Mouse (Mus musculus) telencephalon, adult 2 months (tissue): ENCODE results near the gene Dagla.

ENCODE experiments used
- DNase-seq: peaks from one replicate; pipeline ENCODE4 v3.0.0-alpha.2; 2011; ENCODE audit warnings: low read depth, low spot score

Dagla gene

DNA sequence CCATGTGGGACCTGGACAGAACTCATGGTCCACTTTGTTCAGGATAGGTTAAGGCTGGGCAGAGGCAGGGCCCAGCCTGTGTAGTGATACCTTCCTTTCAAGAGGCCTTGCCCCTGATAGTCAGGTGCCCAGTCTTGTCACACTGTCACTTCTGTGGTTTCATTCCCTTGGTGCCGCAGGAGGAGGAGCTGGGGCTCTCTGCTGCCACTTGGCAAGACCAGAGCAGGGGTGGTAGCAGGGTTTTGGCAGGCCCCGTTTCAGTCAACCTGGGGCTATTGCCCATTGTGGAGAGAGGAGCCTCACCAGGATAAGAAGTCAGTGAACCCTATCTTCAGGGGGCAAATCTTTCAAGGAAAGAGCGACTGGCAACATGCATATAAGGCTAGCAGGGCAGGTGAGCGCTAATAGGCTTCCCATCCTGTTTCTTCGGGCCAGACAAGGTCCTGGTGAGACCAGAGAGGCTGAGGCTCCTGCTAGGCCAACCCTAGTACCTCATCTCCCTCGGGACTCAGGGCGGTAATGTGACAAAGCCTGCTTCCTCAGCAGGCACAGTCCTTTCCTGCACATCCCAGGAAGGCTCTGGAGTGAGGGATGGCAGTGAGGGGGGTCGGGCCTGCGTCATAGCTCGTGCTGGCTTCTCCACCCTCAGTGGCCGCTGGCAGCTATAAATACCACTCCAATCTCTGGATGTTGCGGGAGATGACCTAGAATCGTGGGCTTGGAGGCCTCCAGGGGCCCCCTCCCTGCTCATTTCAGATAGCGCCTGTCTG lies 23.7 kb downstream of the Dagla start:
- DNase-seq = no peak

DNA sequence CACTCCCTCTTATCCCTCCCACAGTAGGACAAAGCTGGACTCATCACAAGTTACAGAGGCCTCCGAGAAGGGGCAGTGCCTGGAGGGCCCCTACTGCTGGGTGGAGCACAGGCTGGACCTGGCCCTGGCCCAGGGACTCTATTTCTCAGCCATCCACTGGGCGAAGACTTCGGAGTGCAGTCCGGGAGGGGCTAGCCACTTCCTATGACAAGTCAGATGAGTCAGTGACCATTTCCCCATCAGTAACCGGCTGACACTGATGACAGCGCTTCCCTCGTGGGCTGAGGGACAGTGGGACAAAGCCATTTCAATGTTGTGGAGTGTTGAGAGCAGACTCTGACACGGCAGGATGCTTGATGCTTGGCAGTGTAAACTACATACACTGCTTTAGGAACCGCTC lies 25.0 kb downstream of the Dagla start:
- no peak for DNase-seq

DNA sequence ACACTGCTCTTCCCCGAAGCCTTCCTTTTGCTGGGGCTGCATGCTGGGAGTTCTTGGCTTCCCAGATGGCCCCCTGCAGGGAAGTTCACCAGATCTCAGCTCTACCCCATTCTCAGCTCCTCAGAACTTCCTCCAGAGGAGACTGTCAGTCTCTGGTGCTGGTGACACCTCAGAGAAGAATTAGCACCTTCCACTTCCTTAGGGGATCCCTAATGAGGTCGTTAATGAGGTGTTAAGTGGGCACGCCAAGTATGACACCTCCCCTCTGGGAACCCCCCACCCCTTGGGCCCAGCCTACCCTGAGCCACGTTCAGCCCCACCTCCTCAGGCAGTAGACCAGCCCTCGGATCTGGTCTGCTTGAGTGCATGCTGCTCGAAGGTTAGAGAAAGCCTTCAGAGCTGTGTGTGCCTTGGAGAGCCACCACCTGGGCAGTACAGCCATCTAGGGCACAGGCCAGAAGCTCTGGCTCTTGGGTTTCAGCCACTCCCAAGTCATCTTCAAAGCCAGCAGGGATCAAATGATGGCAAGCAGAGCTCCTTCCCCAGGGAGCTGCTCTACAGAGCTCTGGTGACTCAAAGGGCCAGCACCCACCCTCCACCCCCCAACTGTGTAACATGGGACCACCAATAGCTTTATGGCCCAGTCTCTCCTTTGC lies 25.9 kb downstream of the Dagla start:
- DNase-seq = no peak

DNA sequence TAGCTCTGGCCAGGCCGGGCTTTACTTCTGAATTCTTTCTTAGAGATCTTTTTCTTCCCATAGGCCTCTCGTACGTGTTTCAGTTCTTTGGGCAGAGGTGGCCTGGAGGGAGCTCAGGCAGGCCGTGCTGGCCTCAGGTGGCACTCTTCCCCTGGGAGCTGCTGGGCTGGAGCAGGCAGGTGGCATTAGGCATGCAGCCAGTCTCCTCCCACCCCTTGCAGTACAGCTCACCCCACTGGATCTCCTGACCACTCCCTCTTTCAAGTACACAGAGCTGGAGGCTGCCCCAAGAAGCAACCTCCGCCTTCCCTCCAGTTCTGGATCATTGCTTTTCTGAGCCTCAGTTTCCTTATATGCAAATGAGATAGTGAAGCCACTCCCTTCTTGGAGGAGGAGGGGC lies 26.9 kb downstream of the Dagla start:
- no peak for DNase-seq

DNA sequence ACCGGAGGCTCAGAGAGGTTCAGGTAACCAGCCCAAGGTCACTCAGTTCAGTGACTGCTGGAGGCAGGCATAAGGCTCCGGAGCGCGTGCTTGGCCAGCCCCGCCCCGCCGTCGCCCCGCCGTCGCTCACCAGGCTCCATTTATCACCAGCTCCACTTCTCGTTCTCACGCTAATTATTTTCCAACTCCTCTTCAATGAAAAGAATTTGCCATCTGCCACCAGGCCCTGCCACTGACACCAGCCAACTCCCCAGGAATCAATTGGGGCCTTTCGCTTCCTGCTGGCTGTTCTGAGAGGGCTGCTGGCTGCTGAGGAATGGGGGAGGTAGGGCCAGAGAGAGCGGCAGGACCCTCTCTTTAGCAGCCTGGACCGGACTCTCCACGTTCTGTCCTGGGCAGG lies 27.3 kb downstream of the Dagla start:
- DNase-seq = no peak

DNA sequence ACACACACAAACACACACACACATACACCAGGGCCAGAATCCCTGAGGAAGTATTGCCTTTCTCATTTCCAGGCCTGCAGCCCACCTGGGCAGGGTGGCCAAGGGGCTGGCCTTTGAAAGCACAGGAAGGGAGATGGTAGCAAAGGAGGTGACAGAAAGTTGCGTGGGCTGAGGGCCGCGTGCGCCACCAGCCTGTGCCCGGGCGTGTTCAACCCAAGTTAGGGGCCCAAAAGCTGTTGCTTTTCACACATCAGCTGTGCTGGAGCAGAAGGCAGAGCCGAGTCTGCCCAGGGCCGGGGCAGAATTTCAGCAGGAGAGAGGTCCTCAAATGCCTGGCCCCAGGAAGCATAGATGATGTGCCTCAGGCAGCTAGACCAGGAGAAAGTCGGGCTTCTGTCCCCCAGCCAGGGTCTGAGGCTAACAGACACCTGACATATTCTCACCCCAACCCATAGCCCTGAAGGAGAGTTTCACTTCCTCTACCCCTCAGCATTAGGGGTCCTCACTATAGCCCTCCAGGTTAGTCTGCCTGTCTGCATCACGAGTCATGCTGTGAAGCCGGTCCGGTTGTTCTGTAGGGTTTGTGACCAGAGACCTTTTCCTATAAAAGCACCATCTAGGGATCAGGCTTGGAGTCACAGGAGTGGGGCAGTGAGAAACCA lies 28.1 kb downstream of the Dagla start:
- DNase-seq = peak; percentile 48

DNA sequence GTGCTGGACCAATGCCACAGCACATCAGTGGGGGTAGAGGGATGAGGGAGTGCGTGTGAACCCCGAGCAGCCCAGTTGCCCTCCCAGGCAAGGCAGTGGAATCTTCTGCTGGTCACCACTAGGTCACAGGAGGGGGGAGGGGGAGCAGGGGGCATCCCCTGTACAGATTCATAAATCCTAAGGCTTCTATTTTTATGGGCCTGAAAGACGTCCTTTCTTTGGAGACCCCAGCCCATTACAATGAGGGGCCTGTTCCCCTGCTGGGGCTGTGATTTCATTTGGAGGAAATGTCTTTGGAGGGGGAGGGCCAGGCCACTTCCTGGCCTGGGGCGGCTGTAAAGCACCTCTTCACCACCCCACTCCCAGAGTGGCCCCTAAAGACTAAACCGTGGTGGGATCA lies 30.6 kb downstream of the Dagla start:
- no peak for DNase-seq

DNA sequence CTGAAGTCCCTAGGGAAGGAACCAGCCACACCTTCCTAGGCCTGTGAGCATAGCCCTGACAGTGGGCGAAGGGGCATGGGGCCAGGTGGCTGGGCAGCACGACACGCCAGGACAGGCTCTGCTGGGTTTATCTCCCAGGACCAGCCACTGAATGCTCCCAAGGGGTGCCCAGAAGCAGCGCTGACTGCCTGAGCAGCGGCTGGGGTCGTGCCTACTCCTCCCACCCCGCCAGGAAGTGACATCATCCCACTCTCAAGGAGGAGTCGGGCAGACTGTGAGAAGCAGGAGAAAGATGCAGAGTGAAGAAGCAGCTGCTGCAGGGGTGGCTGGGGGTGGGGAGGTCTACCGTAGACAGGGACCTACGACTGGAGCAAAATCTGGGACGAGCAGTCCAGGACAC lies 31.9 kb downstream of the Dagla start:
- peak; percentile 80 for DNase-seq

DNA sequence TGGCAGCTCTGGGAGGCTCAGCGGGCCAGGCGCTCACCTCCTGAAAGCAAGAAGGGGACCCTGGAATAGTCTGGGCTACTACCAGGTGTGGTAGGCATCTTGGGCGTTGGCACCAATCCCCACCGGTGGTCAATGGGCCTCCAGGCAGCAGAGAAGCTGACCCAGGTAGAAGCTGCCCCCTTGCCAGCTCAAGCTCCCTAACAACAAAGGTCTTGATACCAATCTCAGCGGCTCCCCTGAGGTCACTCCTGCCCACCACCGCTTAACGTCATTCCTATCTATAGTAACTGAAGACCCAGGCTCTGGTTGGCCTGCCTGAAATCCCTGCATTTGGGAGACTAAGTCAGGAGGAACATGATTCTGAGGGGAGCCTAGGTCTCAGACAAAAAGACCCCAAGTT lies 33.1 kb downstream of the Dagla start:
- DNase-seq = no peak

DNA sequence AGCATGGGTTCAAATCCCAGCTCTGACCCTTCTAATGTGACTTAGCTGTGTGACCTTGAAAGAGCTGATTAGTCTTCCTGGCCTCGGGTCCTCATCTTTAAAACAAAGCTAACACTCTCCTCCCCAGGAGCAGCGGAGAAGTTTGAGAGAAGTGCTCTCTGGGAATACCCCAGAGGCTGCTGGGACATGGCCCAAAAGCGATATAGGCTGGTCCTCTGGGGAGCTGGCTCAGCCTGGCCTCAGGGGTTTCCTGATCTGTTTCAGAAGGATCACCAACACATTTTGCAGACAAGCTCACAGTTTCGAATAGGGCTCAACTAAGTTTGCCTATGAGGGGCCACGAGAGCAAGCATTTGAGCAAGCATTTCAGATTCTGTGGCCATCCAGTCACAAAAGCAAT lies 34.3 kb downstream of the Dagla start:
- DNase-seq = no peak

DNA sequence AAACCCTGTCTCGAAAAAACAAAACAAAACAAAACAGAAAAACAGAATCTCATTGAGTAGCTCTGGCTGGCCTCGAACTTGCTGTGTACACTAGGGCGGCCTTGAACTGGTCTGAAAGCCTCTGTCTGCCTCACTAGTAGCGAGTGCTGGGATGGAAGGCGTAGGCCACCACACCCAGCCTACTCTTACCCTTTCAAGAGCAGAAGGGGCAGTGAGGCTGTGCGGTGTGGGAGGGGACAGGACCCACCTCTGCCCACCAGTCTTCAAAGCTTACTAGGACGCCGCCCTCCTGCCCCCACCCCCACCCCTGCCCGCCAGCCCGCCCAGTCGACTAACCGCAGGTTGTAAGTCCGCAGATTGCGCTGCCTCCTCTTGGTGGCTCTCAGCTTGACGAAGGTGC lies 35.8 kb downstream of the Dagla start:
- no peak for DNase-seq

DNA sequence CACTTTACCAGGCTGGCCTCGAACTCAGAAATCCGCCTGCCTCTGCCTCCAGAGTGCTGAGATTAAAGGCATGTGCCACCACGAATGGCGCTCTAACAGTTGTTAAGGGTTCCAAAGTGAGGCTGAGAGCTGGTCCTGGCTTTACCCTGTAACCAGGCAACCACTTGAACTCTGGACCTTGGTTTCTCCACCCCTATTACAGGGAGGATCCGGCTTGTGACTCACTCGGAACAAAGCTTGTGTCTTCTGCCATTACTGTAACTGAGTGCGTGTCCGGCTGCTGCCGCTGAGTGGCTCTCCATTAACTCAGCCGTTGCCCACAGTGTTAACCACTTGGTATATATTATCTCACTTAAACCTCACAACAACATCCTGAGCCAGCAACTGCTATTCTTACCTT lies 36.7 kb downstream of the Dagla start:
- no peak for DNase-seq

DNA sequence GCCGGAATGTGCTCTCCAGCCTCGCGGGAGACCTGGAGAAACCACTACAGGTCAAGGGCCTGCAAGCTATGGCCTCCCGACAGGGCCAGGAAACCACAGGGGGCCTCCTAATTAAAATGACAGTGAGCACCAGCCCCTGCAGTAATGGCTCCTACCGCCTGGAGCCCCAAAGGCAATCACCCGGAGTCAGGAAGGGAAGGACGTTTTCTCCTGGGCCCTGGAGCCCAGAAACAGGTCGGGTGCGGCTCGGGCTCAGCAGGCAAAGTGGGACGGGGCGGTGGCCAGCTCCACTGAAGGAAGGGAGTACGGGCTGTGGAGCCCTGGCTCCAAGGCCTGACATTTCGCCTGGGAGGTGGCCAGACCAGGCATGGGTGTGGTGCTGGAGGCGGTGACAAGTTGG lies 37.6 kb downstream of the Dagla start:
- no peak for DNase-seq

DNA sequence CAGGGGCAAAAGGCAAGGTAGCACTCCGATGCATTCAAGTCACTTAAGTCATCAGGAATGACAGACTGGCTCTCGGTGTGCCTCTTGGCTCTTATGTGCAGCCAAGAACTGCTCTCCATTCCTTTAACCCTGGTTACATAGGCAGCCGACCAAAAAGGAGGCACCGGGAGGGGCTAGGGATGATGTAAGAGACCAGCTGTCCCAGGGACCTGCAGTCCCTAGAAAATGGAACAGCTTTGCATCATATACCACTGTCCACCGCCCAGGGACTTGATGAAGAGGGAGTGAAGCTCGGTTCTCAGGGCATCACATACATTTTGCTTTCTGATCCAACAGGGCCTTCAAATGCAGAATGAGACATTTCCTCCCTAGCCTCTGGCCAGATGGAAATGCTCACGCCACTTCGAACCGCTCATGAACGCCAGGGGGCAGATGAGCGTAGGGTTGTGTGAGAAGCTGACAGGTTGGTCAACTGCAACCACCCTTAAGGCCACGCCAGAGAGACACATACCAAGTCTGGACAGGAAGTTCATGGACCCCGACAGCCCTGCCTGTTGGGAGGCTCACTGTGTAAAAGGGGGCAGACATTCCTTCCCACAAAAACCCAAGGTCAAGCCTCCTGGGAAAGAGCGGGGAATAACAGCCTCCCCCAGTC lies 38.4 kb downstream of the Dagla start:
- DNase-seq = no peak

DNA sequence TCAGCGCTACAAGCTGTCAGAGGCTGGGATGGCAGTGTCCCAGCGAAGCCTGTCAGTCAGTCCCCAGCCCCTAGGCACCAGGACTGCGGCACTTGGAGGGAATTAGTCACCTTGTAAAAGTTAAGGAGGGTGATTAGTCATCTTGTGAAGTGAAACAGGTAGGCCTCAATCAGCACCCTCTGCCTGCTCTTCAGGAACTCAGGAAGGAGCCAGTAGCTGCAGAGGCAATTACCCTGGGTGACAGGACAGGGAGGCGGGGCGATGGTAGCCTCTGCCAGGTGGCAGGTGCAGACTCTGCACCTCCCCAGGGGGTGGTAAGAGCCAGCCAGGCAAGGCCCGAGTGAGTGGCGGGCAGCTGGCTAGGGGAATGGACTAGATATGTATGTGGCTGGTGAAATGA lies 43.3 kb downstream of the Dagla start:
- DNase-seq = no peak

DNA sequence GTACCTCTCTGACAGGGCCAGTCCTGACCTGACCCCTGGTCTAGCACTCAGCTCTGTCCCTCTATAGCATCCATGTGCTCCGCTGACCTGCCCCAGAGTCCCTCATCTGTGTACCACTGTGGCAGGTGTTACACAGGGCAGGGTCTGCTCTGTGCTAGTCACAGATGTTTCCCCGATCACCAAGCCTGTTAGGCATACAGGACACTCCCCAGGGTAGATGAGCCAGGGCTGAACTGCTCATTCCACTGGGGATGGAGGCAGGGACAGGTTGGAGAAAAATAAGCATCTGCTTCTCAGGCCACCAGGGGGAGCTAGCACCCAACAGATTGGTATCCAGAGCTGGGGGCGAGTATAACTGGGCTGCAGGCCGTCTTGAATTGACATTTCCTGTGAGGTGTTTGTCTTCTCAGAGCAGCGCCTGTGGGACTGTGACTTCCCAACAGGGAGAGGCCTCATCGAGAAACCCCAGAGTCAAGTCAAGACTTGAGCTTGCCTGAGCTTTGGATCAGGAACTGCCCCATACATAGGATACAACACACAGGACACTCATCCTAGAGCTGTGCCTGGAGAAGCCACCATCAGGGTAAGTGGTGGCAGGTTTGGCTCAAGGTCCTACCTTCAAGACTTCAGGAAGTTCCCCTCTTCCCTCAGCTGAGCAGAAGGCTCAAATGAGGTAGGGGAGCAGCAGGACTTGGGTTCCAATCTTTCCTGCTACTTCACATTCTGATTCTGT lies 46.2 kb downstream of the Dagla start:
- DNase-seq = peak; percentile 57

DNA sequence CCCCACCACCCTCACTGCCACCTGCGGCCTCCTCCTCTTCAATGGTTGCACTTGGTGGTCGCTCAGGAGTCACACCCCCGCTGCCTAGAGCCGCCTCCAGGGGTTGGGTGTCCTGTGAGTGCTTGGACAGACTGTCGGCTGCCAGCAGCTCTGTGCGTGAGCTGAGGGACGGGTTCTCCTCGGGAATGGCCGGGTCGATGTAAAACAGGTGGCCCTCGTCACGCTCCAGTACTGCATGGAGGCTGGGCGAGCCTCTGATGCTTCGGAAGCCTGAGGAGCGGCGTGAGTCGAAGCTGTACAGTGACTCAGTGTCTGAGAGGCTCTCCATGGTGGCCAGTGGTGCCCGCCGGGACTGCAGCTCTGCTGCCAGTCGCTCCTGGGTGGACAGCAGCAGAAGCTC lies 56.5 kb downstream of the Dagla start:
- DNase-seq = no peak

DNA sequence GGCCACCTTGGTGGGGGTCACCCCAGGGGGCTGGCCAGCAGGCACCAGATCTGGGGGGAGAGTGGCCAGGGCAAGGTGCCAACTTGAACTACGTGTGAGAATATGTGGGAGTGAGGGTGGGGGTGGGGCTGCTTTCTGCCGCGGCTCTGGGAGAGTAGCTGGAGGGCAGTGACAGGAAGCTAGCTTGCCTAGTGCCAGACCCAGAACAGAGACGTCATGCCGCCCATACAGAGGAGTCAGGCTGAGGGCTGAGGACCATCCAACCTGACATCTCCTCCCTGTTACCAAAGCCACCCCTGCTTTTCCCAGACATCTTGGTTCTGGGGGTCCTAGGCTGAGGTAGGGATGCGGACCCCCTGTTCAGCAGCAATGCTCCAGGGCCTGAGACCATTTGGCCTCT lies 57.5 kb downstream of the Dagla start:
- no peak for DNase-seq

DNA sequence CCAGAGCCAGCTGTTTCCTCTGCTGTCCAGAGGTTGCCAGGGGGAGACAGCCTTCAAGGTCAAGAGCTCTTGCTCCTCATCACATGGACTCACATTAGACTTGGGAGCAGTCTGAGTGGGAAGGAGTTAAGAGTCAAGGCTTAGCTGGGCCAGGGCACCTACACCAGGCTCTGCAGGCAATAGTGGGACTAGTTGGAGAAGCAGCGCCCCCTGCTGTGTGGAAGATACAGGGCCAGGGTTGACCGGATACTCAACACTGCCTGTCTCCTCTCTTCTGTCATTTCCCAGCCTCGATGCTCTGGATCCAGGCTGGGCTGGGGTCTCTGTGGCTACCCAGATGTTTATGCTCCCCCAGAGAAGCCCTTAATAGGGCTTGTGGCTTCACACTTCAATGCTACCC lies 60.5 kb downstream of the Dagla start:
- DNase-seq = no peak

DNA sequence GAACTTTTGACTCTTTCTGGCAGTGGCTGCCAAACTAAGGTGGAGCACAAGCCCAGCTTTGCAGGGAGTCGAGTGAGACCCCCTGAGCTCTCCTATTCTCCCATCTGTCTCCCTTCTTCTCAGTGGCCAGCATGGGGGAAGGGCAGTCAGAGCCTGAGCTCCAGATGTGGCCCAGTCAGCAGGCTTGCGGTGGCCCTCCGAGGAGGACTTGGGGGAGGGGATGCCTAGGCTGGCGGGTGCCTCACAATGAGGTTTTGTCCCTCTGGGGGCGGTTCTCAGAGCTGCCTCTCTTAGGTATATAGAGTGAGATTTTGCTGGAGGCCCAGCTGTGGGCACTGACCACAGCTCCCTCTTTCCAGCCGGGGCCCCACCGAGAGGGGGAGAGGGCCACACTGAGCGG lies 61.8 kb downstream of the Dagla start:
- DNase-seq = no peak

DNA sequence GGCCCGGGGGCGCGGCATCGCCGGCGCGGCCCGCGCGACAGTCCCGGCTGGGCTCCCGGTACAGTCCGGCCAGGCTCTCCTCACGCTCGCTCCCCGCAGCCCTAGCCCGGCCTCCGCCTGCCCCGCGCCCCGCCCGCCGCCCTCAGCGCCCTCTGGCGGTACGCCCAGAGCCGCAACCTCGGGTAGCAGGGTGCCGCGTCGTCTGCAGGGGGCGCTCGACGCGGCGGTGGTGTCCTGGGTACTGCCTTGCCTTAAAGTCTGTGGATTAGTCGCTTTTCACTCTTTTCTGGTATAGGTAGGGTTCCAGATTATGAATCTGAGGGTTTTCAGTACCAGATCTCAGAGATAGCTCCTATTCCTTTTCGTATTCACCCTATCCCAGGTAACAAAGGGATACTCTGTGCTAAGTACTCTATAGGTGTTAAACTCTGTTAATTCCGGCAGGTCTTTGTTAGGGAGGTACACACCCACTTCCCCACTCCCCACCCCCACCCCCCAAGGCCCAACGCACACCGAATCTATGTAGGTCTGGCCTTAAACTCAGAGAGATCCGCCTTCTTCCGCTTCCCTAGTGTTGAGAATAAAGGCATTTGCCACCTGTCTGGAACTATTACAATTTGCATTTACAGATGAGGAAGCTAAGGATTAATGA lies 63.9 kb downstream of the Dagla start, which contains the start of gene Myrf:
Gene Myrf, minus strand, starts transcription at position 95 of the 652 bp plus-strand sequence.
- DNase-seq = no peak
